Mouse (Mus musculus) thymus, adult 2 months (tissue): ENCODE measurements around the gene Morn5. TPM values are rescaled to one million over a fixed set of nuclear protein-coding genes. Genes with fewer than 3 reads are reported as not detected.

Experiments
- DNase-seq: peaks from one replicate; pipeline ENCODE4 v3.0.0; 2021
- H3K27ac ChIP-seq: fragments of 200-500 bp; 2 replicates; pipeline ENCODE4 v1.5.1; 2012; ENCODE audit warnings: low read length, control low read depth; ENCODE audit not compliant: control insufficient read depth, insufficient read depth
- H3K27me3 ChIP-seq: fragments of 200-500 bp; 2 replicates; pipeline ENCODE4 v1.6.1; 2012; ENCODE audit warnings: mild to moderate bottlenecking, low read length, moderate library complexity, mixed read lengths; ENCODE audit not compliant: control insufficient read depth, insufficient read depth
- H3K36me3 ChIP-seq: fragments of 200-500 bp; 2 replicates; pipeline ENCODE4 v1.6.1; 2012; ENCODE audit warnings: mild to moderate bottlenecking, low read length, moderate library complexity; ENCODE audit not compliant: control insufficient read depth, insufficient read depth
- H3K4me1 ChIP-seq: fragments of 200-500 bp; replicated peaks from 2 replicates; pipeline ENCODE4 v1.6.1; 2012; ENCODE audit warnings: low read length; ENCODE audit not compliant: control insufficient read depth, insufficient read depth
- H3K4me3 ChIP-seq: fragments of 200-500 bp; 2 replicates; pipeline ENCODE4 v1.5.1; 2012; ENCODE audit warnings: mild to moderate bottlenecking, low read length, control low read depth, moderate library complexity; ENCODE audit not compliant: control insufficient read depth, insufficient read depth
- CTCF ChIP-seq: fragments of 200-500 bp; IDR thresholded peaks from 2 replicates; pipeline ENCODE4 v1.5.1; 2012; ENCODE audit warnings: mild to moderate bottlenecking, control low read depth, low read length, moderate library complexity, borderline replicate concordance; ENCODE audit not compliant: control insufficient read depth, poor library complexity, insufficient read depth; ENCODE audit errors: extremely low read depth
- POLR2A ChIP-seq: fragments of 200-500 bp; IDR thresholded peaks from 2 replicates; pipeline ENCODE4 v1.6.1; 2012; ENCODE audit warnings: mild to moderate bottlenecking, low read length, control low read depth, moderate library complexity; ENCODE audit not compliant: control insufficient read depth, poor library complexity, insufficient read depth; ENCODE audit errors: extremely low read depth
- WGBS: fragments of 180-500 bp; shearing (Covaris S2); methylation state at CpG from one replicate; pipeline ENCODE4 v1.1.7; 2018; 5-methylcytosine and 5-hydroxymethylcytosine counted together
- polyA plus RNA-seq: library from polyadenylated mRNA; depleted of rRNA; stranded (reverse); fragments of >200 nt; gene quantifications from 2 replicates; pipeline ENCODE4 v1.2.3, GENCODE M21; 2012; rRNA removed

Morn5 gene
- polyA plus RNA-seq, result 0.26 TPM in 1 of 2 replicates, not detected in the other

- Histone ChIP-seq H3K4me3 (peak within 1 kb of the TSS; percentile 92), H3K4me1 (peaks cover 10% of the 10 kb centered on the region), H3K27ac (no peak within 1 kb of the TSS), H3K27me3 (no peaks in the 10 kb centered on the region), H3K36me3 (no peaks in the 10 kb centered on the region)
- under 1% methylated on average over 44 of the region's 44 CpGs for WGBS
- peak; percentile 98 for DNase-seq
- no peak for TF ChIP-seq CTCF
- TF ChIP-seq POLR2A, result peak; percentile 48; the same call in 1 of the 2 replicates
Measured at GRCm38 (mm10) chr2:36048748-36049566, at the start of gene Morn5, which contains the start of gene Ndufa8. TSS of gene Morn5 (plus strand) at chr2:36049458. TSS of gene Ndufa8 (minus strand) at chr2:36049406.

- no peaks in the 10 kb centered on the region for H3K27me3 ChIP-seq
- DNase-seq, result no peak
- no peaks in the 10 kb centered on the region for H3K4me1 ChIP-seq
- H3K4me3 ChIP-seq, result no peak overlapping the region
- H3K27ac ChIP-seq, result no peak overlapping the region
- 43% methylated on average over 1 of the region's 1 CpGs for WGBS
- TF ChIP-seq POLR2A (no peak), CTCF (no peak)
- H3K36me3 ChIP-seq, result no peaks in the 10 kb centered on the region
Measured at GRCm38 (mm10) chr2:36000390-36000789, 48.9 kb upstream of the Morn5 start.

GRCm38 (mm10) chr2:36002188-36002587, 47.1 kb upstream of the Morn5 start:
- H3K4me1 ChIP-seq, result no peaks in the 10 kb centered on the region
- no peaks in the 10 kb centered on the region for H3K36me3 ChIP-seq
- 76% methylated on average over 6 of the region's 6 CpGs for WGBS
- no peak overlapping the region for H3K4me3 ChIP-seq
- TF ChIP-seq POLR2A, result no peak
- TF ChIP-seq CTCF, result no peak
- H3K27ac ChIP-seq, result no peak overlapping the region
- no peak for DNase-seq
- no peaks in the 10 kb centered on the region for H3K27me3 ChIP-seq

- Histone ChIP-seq H3K36me3 (no peaks in the 10 kb centered on the region), H3K27me3 (peaks cover 7% of the 10 kb centered on the region; the same call in 1 of the 2 replicates), H3K4me3 (no peak overlapping the region), H3K4me1 (no peaks in the 10 kb centered on the region), H3K27ac (no peak overlapping the region)
- WGBS, result 18% methylated on average over 1 of the region's 1 CpGs
- peak; percentile 46 for DNase-seq
- TF ChIP-seq POLR2A, result no peak
- no peak for TF ChIP-seq CTCF
Measured at GRCm38 (mm10) chr2:36008071-36008470, 41.2 kb upstream of the Morn5 start.

GRCm38 (mm10) chr2:36009386-36009785, 39.9 kb upstream of the Morn5 start:
- peak; percentile 63 for DNase-seq
- no peak overlapping the region for H3K27ac ChIP-seq
- TF ChIP-seq CTCF (peak; percentile 33; the same call in 1 of the 2 replicates), POLR2A (no peak)
- H3K4me3 ChIP-seq, result no peak overlapping the region
- H3K27me3 ChIP-seq, result peaks cover 7% of the 10 kb centered on the region; the same call in 1 of the 2 replicates
- no peaks in the 10 kb centered on the region for H3K36me3 ChIP-seq
- H3K4me1 ChIP-seq, result no peaks in the 10 kb centered on the region
- WGBS, result 29% methylated on average over 4 of the region's 4 CpGs

- no peak for DNase-seq
- 80% methylated on average over 8 of the region's 8 CpGs for WGBS
- peaks cover 7% of the 10 kb centered on the region; the same call in 1 of the 2 replicates for H3K27me3 ChIP-seq
Measured at GRCm38 (mm10) chr2:36010579-36010978, 38.7 kb upstream of the Morn5 start.

More at GRCm38 (mm10) chr2:36010579-36010978, 38.7 kb upstream of the Morn5 start:
- Histone ChIP-seq H3K4me1 (no peaks in the 10 kb centered on the region), H3K36me3 (no peaks in the 10 kb centered on the region), H3K4me3 (no peak overlapping the region), H3K27ac (no peak overlapping the region)
- TF ChIP-seq CTCF (no peak), POLR2A (no peak)
